Mouse (Mus musculus): ENCODE measurements around the gene S100a6. TPM values are rescaled to one million over a fixed set of nuclear protein-coding genes. Genes with fewer than 3 reads are reported as not detected.

The S100a6 gene
- total RNA-seq, 2 experiments from 2014 or later, result 30.8 to 35.1 TPM

GRCm38 (mm10) chr3:90598212-90598611, 14.5 kb upstream of the S100a6 start:
- DNase-seq (ENCODE audit: low spot score in 2 of 2), result no peak
- intact Hi-C loops (cut with DNase I), result no loop called here

- DNase-seq (ENCODE audit: low spot score in 2 of 2), result no peak
- intact Hi-C loops (cut with DNase I), result no loop called here
These were observed 13.3 kb upstream of the S100a6 start for GRCm38 (mm10) chr3:90599401-90599800.

- intact Hi-C loops (cut with DNase I), result no loop called here
- DNase-seq (ENCODE audit: low spot score in 2 of 2), result no peak
These were observed 12.6 kb upstream of the S100a6 start for GRCm38 (mm10) chr3:90600036-90600435.

- DNase-seq (ENCODE audit: low spot score in 2 of 2), result no peak
- intact Hi-C loops (cut with DNase I), result no loop called here
These were observed 12.1 kb upstream of the S100a6 start for GRCm38 (mm10) chr3:90600458-90601195.

- no peak for DNase-seq (ENCODE audit: low spot score in 2 of 2)
- intact Hi-C loops (cut with DNase I), result no loop called here
These were observed 11.1 kb upstream of the S100a6 start, which contains the start of gene Gm42674 for GRCm38 (mm10) chr3:90601486-90602110. Gene Gm42674 (plus strand): TSS chr3:90601904.

GRCm38 (mm10) chr3:90603623-90604022, 9.1 kb upstream of the S100a6 start, which contains the start of gene S100a4:
Gene S100a4 (plus strand): TSS chr3:90603771.
- intact Hi-C loops (cut with DNase I), result no loop called here

GRCm38 (mm10) chr3:90604416-90604815, 8.3 kb upstream of the S100a6 start:
- intact Hi-C loops (cut with DNase I), result no loop called here
- peak in 1 of 2 experiments; percentile 35 for DNase-seq (ENCODE audit: low spot score in 2 of 2)

More at GRCm38 (mm10) chr3:90603623-90604022, 9.1 kb upstream of the S100a6 start, which contains the start of gene S100a4:
- DNase-seq (ENCODE audit: low spot score in 2 of 2), result no peak

GRCm38 (mm10) chr3:90605049-90605448, 7.6 kb upstream of the S100a6 start:
- no peak for DNase-seq (ENCODE audit: low spot score in 2 of 2)
- intact Hi-C loops (cut with DNase I), result no loop called here

GRCm38 (mm10) chr3:90605736-90606135, 6.9 kb upstream of the S100a6 start:
- intact Hi-C loops (cut with DNase I), result no loop called here
- DNase-seq (ENCODE audit: low spot score in 2 of 2), result no peak

- no peak for DNase-seq (ENCODE audit: low spot score in 2 of 2)
- intact Hi-C loops (cut with DNase I), result no loop called here
These were observed 6.5 kb upstream of the S100a6 start for GRCm38 (mm10) chr3:90606185-90606584.

GRCm38 (mm10) chr3:90607361-90607760, 5.3 kb upstream of the S100a6 start:
- intact Hi-C loops (cut with DNase I), result no loop called here
- DNase-seq (ENCODE audit: low spot score in 2 of 2), result no peak

GRCm38 (mm10) chr3:90608223-90608622, 4.5 kb upstream of the S100a6 start, which contains the start of gene S100a5:
Gene S100a5 (plus strand): TSS chr3:90608523.
- intact Hi-C loops (cut with DNase I), result no loop called here
- no peak for DNase-seq (ENCODE audit: low spot score in 2 of 2)

- intact Hi-C loops (cut with DNase I), result no loop called here
- no peak for DNase-seq (ENCODE audit: low spot score in 2 of 2)
These were observed 3.6 kb upstream of the S100a6 start for GRCm38 (mm10) chr3:90609102-90609501.

GRCm38 (mm10) chr3:90611494-90611893, 1.2 kb upstream of the S100a6 start:
- DNase-seq (ENCODE audit: low spot score in 2 of 2), result no peak
- intact Hi-C loops (cut with DNase I), result no loop called here

- intact Hi-C loops (cut with DNase I), result loop anchor here (2.0 kb wide), 1 partner anchor 25 kb away; no protein-coding TSS in a partner anchor
These were observed 621 bp upstream of the S100a6 start for GRCm38 (mm10) chr3:90612061-90612460.

GRCm38 (mm10) chr3:90613461-90614147, 922 bp downstream of the S100a6 start:
- no peak for DNase-seq (ENCODE audit: low spot score in 2 of 2)
- intact Hi-C loops (cut with DNase I), result loop anchor here (2.0 kb wide), 2 partner anchors 27 to 123 kb away; partner anchors contain the start of gene Snapin

More at GRCm38 (mm10) chr3:90612061-90612460, 621 bp upstream of the S100a6 start:
- DNase-seq (ENCODE audit: low spot score in 2 of 2), result peak in 1 of 2 experiments; percentile 66

- DNase-seq (ENCODE audit: low spot score in 2 of 2), result no peak
These were observed 1.5 kb downstream of the S100a6 start for GRCm38 (mm10) chr3:90614148-90614530.

GRCm38 (mm10) chr3:90614611-90615251, 2.0 kb downstream of the S100a6 start:
- intact Hi-C loops (cut with DNase I), result loop anchor here (2.0 to 5.0 kb wide), 2 partner anchors 87 to 124 kb away; partner anchors contain the start of genes S100a14 and Snapin
- no peak for DNase-seq (ENCODE audit: low spot score in 2 of 2)

More at GRCm38 (mm10) chr3:90614148-90614530, 1.5 kb downstream of the S100a6 start:
- intact Hi-C loops (cut with DNase I), result loop anchor here (2.0 kb wide), 1 partner anchor 123 kb away; the partner anchor contains the start of gene Snapin

GRCm38 (mm10) chr3:90615415-90615814, 2.7 kb downstream of the S100a6 start:
- peak; percentile 76 to 84 for DNase-seq (ENCODE audit: low spot score in 2 of 2)
- intact Hi-C loops (cut with DNase I), result loop anchor here (2.0 to 5.0 kb wide), 2 partner anchors 88 to 125 kb away; partner anchors contain the start of genes S100a14 and Snapin

Measured in left cerebral cortex, postnatal 14 days (tissue).